Mouse (Mus musculus) neural tube, embryonic 12.5 days (tissue): Measurements from ENCODE around the gene Slc2a3. TPM values are rescaled to one million over a fixed set of nuclear protein-coding genes. Genes with fewer than 3 reads are reported as not detected.

Source experiments
- ATAC-seq: fragments of 200-750 bp; cut with Nextera tagmentation; 2 replicates; pipeline ENCODE4 v1.8.0; 2017; ENCODE audit warnings: low read depth, mild to moderate bottlenecking, moderate TSS enrichment, moderate library complexity; ENCODE audit not compliant: low FRiP score
- H3K27ac ChIP-seq: fragments of 300-500 bp; sonication (generic); 2 replicates; pipeline ENCODE4 v1.5.1; 2016
- H3K27me3 ChIP-seq: fragments of 300-500 bp; sonication (generic); replicated peaks from 2 replicates; pipeline ENCODE4 v1.6.1; 2016; ENCODE audit warnings: mild to moderate bottlenecking
- H3K36me3 ChIP-seq: fragments of 300-500 bp; sonication (generic); 2 replicates; pipeline ENCODE4 v1.6.1; 2016; ENCODE audit warnings: mild to moderate bottlenecking
- H3K4me1 ChIP-seq: fragments of 300-500 bp; sonication (generic); 2 replicates; pipeline ENCODE4 v1.6.1; 2016
- H3K4me2 ChIP-seq: fragments of 300-500 bp; sonication (generic); replicated peaks from 2 replicates; pipeline ENCODE4 v1.6.1; 2016; ENCODE audit warnings: mild to moderate bottlenecking
- H3K4me3 ChIP-seq: fragments of 300-500 bp; sonication (generic); 2 replicates; pipeline ENCODE4 v1.5.1; 2016
- H3K9ac ChIP-seq: fragments of 300-500 bp; sonication (generic); 2 replicates; pipeline ENCODE4 v1.6.1; 2016; ENCODE audit warnings: mild to moderate bottlenecking
- H3K9me3 ChIP-seq: fragments of 300-500 bp; sonication (generic); 2 replicates; pipeline ENCODE4 v1.6.1; 2016; ENCODE audit warnings: mild to moderate bottlenecking
- WGBS: fragments of 180-500 bp; shearing (Covaris S2); methylation state at CpG from one replicate; pipeline ENCODE4 v1.1.7; 2016; 5-methylcytosine and 5-hydroxymethylcytosine counted together
- polyA plus RNA-seq: library from polyadenylated mRNA; unstranded; fragments of >200 nt; fragmentation: Nextera tagmentation; extraction: Ambion mirVana; gene quantifications from 2 replicates; pipeline ENCODE4 v1.2.1, GENCODE M21; 2016

Gene Slc2a3
- polyA plus RNA-seq: 22.6 and 26.1 TPM in 2 replicates

DNA sequence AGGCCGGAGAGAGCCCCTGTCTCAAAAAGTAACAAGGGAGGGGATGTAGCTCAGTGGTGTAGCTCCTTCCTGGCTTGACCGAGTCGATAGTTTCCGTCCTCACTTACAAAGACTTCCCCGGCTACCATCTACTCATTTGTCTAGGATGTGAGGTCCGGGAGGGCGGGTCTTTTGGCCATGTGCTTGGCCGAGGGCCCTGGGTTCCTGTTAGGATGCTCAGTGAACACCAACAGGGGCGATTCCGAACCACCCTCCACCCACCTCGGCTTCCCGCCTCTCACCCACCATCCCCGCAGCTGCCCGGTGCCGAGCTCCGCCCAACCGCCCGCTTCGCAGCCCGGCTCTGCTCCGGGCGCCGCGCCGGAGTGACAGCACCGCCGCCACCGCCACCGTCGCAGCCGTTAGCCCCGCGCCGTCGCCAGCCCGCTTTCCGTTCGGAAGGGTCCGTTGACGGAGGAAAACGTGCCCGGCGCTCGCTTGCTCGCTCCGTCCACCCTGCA is at the start of gene Slc2a3:
Slc2a3 (minus strand) TSS at position 340 of the 500 bp plus-strand sequence.
- Histone ChIP-seq H3K9ac (peak within 1 kb of the TSS; percentile 68), H3K4me3 (peak within 1 kb of the TSS; percentile 51), H3K4me1 (peaks cover 4% of the 10 kb centered on the region; the same call in 1 of the 2 replicates), H3K27me3 (peaks cover 19% of the 10 kb centered on the region), H3K9me3 (no peaks in the 10 kb centered on the region), H3K4me2 (peak within 1 kb of the TSS; percentile 95), H3K27ac (no peak within 1 kb of the TSS), H3K36me3 (no peaks in the 10 kb centered on the region)
- under 1% methylated on average over 46 of the region's 46 CpGs for WGBS
- ATAC-seq: peak; percentile 67

DNA sequence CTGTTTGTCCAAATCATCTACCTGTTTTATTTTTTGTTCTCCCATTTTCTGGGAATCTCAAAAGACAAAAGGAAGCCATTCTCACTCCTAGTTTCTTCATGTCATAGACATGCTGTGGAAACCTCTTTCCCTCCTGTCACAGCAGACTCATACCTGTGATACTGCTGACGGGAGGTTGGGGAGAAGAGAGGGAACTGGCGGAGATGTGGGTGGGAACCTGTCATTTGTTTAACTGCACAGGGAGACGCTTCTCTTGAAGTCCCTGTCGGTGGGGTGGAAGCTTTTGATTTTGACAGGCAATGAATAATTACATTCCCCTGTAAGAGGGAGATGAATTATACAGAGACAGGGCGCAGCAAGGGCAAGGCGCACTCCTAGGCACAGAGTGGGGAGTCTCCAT is 42.3 kb upstream of the Slc2a3 start:
- no peak overlapping the region for H3K4me3 ChIP-seq
- H3K9ac ChIP-seq: no peak overlapping the region
- H3K36me3 ChIP-seq: peaks cover 50% of the 10 kb centered on the region
- 73% methylated on average over 6 of the region's 6 CpGs for WGBS
- no peak overlapping the region for H3K27ac ChIP-seq
- H3K9me3 ChIP-seq: no peaks in the 10 kb centered on the region
- no peaks in the 10 kb centered on the region for H3K27me3 ChIP-seq
- ATAC-seq: no peak
- no peak overlapping the region for H3K4me2 ChIP-seq
- no peaks in the 10 kb centered on the region for H3K4me1 ChIP-seq

DNA sequence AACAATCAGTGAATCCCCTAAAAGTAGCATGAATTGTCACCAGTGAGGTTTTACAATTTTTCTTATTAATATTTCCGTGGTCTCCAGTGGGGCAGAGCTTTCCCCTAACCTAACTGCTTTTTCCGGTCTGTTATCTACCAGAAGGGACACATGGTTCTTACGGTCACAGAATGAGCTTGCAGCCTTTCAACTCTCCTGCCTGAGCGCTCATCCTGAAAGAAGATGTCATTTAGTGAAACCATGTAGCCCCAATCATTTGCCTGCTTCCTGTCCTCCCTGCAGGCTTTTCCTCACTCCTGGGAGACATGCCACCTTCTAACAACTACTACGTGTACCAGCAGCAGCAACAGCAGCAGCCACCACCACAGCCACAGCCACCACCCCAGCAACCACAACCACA is 36.1 kb upstream of the Slc2a3 start:
- no peak overlapping the region for H3K4me2 ChIP-seq
- 87% methylated on average over 5 of the region's 5 CpGs for WGBS

DNA sequence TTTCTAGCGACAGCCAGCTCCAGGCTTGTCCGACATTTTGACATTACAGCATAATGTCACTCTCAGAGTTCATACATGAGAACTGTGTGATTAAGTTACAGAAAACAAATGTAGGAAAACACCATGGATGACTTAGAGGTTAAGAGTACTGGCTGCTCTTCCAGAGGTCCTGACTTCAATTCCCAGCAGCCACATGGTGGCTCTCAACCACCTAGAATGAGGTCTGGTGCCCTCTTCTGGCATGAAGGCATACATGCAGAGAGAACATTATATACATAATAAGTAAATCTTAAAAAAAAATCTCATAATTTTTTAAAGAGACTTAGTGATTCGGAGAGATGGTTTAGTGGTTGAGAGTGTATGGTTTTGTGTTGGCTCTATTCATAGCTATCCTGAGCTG is 35.5 kb upstream of the Slc2a3 start:
- 95% methylated on average over 3 of the region's 3 CpGs for WGBS
- H3K4me2 ChIP-seq: no peak overlapping the region
- ATAC-seq: no peak
- H3K36me3 ChIP-seq: peaks cover 72% of the 10 kb centered on the region
- no peaks in the 10 kb centered on the region for H3K9me3 ChIP-seq
- H3K9ac ChIP-seq: no peak overlapping the region
- no peaks in the 10 kb centered on the region for H3K4me1 ChIP-seq
- no peak overlapping the region for H3K4me3 ChIP-seq
- no peak overlapping the region for H3K27ac ChIP-seq
- no peaks in the 10 kb centered on the region for H3K27me3 ChIP-seq

More for the DNA sequence above, 36.1 kb upstream of the Slc2a3 start:
- Histone ChIP-seq H3K4me1 (no peaks in the 10 kb centered on the region), H3K27ac (no peak overlapping the region), H3K27me3 (no peaks in the 10 kb centered on the region), H3K36me3 (peaks cover 69% of the 10 kb centered on the region), H3K9ac (no peak overlapping the region), H3K4me3 (no peak overlapping the region), H3K9me3 (no peaks in the 10 kb centered on the region)
- no peak for ATAC-seq

DNA sequence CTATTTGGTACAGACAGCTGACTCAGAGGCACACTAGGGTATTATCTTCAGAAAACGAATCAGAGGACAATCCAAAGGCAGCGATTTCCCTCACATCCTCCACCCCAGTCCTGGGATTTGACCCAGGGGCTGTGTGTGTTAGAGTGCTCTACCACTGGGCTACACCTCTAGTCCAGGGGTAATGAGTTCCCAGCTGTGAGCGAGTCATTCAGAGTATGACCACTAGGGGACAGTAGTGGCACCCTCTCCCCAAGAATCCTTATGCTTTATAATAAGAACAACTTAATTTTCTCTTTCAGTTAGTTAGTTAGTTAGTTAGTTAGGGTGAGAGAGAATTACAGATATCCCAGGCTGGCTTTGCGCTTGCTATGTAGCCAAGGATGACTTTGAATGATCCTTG is 32.9 kb upstream of the Slc2a3 start:
- no peak overlapping the region for H3K27ac ChIP-seq
- 72% methylated on average over 4 of the region's 4 CpGs for WGBS
- no peak overlapping the region for H3K4me3 ChIP-seq
- no peak overlapping the region for H3K4me2 ChIP-seq
- no peak overlapping the region for H3K9ac ChIP-seq
- peaks cover 55% of the 10 kb centered on the region for H3K36me3 ChIP-seq
- no peaks in the 10 kb centered on the region for H3K27me3 ChIP-seq
- ATAC-seq: no peak
- H3K4me1 ChIP-seq: no peaks in the 10 kb centered on the region
- H3K9me3 ChIP-seq: no peaks in the 10 kb centered on the region

DNA sequence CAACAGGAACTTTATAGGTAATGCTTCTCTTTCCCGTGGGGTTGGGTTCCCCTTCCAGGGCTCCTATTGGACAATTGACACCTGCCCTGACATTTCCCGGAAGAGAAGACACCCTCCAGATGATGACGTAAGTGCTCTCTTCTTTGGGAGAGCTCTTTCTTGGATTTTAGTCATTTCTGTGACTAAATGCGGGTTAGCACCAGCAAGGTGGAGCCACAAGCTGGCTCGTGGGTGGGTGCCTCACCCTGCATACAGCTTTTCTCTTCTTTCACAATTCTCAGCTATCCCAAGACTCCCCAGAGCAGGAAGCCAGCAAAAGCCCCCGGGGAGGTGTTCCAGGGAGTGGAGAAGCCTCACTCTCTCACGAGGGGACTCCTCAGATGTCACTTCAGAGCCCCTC is 31.4 kb upstream of the Slc2a3 start:
- Histone ChIP-seq H3K9me3 (no peaks in the 10 kb centered on the region), H3K27me3 (no peaks in the 10 kb centered on the region), H3K36me3 (peaks cover 45% of the 10 kb centered on the region), H3K4me1 (no peaks in the 10 kb centered on the region), H3K4me3 (no peak overlapping the region), H3K27ac (no peak overlapping the region), H3K4me2 (no peak overlapping the region), H3K9ac (no peak overlapping the region)
- ATAC-seq: no peak
- WGBS: 83% methylated on average over 7 of the region's 7 CpGs

DNA sequence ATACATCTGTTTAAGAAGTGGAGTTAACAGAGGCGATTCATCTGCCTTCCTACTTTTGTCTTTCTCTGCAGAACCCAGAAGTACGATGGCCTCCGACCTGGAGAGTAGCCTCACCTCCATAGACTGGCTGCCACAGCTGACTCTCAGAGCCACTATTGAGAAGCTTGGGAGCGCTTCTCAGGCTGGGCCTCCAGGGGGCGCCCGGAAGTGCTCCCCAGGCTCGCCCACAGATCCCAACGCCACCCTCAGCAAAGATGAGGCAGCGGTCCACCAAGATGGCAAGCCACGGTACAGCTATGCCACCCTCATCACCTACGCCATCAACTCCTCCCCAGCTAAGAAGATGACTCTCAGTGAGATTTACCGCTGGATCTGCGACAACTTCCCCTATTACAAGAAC is 26.6 kb upstream of the Slc2a3 start:
- WGBS: 44% methylated on average over 13 of the region's 13 CpGs
- no peak overlapping the region for H3K4me3 ChIP-seq
- no peak overlapping the region for H3K27ac ChIP-seq
- H3K27me3 ChIP-seq: no peaks in the 10 kb centered on the region
- H3K9me3 ChIP-seq: no peaks in the 10 kb centered on the region
- no peak for ATAC-seq
- H3K4me2 ChIP-seq: no peak overlapping the region
- H3K4me1 ChIP-seq: peaks cover 12% of the 10 kb centered on the region
- peaks cover 17% of the 10 kb centered on the region; the same call in 1 of the 2 replicates for H3K36me3 ChIP-seq
- H3K9ac ChIP-seq: no peak overlapping the region

DNA sequence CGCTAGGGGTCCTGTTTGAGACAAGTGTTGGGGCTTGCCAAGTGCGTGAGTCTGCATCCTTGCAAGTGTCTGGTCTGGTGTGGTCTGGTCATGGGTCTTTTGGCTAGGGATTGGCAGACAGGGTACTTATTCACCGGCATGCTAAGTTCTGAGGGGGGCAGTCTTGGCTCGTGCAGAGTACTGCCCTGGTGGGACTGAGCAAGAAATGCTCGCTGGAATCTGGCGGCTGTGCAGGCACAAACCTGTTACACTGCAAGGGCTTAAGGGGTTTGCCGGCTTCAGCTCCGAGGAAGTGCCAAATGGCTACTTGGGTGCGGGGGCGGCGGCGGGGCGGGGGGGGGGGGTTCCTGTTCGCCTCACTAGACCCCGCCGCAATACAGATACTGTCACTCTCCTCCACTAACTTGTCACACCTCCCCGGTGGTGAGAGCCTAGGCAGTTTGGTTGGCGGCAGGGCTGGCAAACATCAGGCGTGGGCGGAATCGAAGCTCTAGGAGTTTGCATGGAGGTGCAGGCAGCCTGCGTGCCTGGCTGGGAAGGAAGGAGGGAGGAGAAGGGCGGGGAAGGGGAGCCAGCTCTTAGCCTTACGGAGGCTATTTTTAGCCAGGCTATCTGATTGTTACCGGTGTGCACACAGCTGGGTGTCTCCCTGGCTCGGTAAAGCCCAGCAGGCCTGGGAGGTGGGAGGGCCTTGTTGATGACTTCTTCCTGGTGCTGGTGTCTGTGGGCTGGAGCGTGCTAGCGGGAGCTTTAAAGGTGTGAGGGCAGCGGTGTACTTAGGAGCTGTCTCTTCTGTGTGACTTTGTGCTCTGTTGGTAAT is 24.7 kb upstream of the Slc2a3 start:
- 7% methylated on average over 24 of the region's 29 CpGs for WGBS
- H3K4me2 ChIP-seq: peak overlapping the region; percentile 67
- H3K27me3 ChIP-seq: no peaks in the 10 kb centered on the region
- H3K9ac ChIP-seq: peak overlapping the region; percentile 48
- H3K9me3 ChIP-seq: no peaks in the 10 kb centered on the region
- H3K4me3 ChIP-seq: peak overlapping the region; percentile 25
- peak; percentile 27; the same call in 1 of the 2 replicates for ATAC-seq
- H3K36me3 ChIP-seq: peaks cover 7% of the 10 kb centered on the region; the same call in 1 of the 2 replicates
- peaks cover 25% of the 10 kb centered on the region for H3K4me1 ChIP-seq
- H3K27ac ChIP-seq: no peak overlapping the region

DNA sequence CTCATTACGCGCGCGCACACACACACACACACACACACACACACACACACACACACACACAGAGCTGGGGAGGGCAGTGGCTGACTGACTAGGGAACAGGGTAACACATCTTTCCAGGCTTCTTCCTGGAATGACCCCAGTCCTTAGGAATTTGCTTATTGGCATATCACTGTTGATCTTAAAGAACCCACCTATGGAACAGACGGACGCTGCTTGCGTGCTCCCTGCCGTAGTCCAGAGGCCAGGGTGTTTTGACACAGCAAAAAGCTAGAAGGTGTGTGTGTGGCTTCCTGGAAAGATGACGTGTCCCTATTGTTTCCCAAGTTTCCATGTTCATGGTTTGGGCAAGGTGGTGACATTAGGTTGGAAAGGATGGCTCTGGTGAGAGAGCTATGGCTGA is 23.7 kb upstream of the Slc2a3 start:
- H3K4me1 ChIP-seq: peaks cover 33% of the 10 kb centered on the region
- H3K9me3 ChIP-seq: no peaks in the 10 kb centered on the region
- ATAC-seq: no peak
- peaks cover 7% of the 10 kb centered on the region; the same call in 1 of the 2 replicates for H3K36me3 ChIP-seq
- 94% methylated on average over 9 of the region's 9 CpGs for WGBS
- 0 out of 2 replicates have a peak, but pooled peaks cover 2% of the 10 kb centered on the region for H3K27me3 ChIP-seq
- no peak overlapping the region for H3K4me2 ChIP-seq
- no peak overlapping the region for H3K4me3 ChIP-seq
- no peak overlapping the region for H3K27ac ChIP-seq
- no peak overlapping the region for H3K9ac ChIP-seq

DNA sequence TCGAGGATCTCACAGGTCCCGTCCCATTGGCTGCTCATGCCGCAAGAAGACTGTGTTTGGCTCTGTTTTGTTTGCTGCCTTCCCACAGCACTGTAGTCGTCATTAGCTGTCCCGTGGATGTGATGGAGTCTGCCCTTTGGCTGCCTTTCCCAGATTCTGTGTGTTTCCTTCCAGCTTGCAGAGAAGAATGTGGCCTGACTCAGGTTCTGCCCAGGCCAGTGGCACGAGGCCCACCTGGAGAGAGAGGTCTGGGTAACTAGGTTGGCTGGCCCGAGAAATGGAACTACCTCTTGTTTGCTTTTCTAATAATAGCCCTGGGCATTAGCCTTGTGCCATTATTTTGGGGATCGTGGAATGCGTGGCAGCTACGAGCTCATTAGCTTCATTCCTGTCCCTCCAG is 22.6 kb upstream of the Slc2a3 start:
- no peak overlapping the region for H3K4me3 ChIP-seq
- ATAC-seq: no peak
- H3K4me2 ChIP-seq: no peak overlapping the region
- no peak overlapping the region for H3K27ac ChIP-seq
- H3K36me3 ChIP-seq: no peaks in the 10 kb centered on the region
- no peak overlapping the region for H3K9ac ChIP-seq
- 76% methylated on average over 10 of the region's 10 CpGs for WGBS
- H3K4me1 ChIP-seq: peaks cover 33% of the 10 kb centered on the region
- H3K9me3 ChIP-seq: no peaks in the 10 kb centered on the region
- H3K27me3 ChIP-seq: 0 out of 2 replicates have a peak, but pooled peaks cover 2% of the 10 kb centered on the region

DNA sequence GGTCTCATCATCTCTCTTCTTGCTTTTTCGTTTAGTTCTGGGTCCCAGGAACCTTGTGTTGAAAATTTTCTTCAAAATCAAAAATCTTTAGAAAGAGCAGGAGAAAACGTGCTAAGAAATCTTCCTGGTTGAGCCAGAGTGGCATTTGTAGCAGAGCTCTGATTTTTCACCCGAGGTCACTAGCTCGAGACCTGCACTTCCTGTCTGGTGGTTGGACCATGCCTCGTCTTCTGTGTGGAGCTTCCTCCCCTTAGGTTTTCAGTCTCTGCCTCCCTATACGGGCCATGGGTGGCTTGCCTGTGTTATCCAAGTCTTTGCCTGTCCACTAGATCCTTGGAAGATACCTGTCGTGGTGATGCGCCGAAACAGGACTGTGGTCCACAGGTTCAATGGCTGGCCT is 20.4 kb upstream of the Slc2a3 start:
- no peaks in the 10 kb centered on the region for H3K36me3 ChIP-seq
- H3K4me2 ChIP-seq: peak overlapping the region; percentile 91
- no peak overlapping the region for H3K9ac ChIP-seq
- H3K9me3 ChIP-seq: no peaks in the 10 kb centered on the region
- WGBS: 81% methylated on average over 9 of the region's 9 CpGs
- H3K27ac ChIP-seq: no peak overlapping the region
- peaks cover 33% of the 10 kb centered on the region for H3K4me1 ChIP-seq
- no peak for ATAC-seq
- H3K4me3 ChIP-seq: no peak overlapping the region
- H3K27me3 ChIP-seq: 0 out of 2 replicates have a peak, but pooled peaks cover 2% of the 10 kb centered on the region

DNA sequence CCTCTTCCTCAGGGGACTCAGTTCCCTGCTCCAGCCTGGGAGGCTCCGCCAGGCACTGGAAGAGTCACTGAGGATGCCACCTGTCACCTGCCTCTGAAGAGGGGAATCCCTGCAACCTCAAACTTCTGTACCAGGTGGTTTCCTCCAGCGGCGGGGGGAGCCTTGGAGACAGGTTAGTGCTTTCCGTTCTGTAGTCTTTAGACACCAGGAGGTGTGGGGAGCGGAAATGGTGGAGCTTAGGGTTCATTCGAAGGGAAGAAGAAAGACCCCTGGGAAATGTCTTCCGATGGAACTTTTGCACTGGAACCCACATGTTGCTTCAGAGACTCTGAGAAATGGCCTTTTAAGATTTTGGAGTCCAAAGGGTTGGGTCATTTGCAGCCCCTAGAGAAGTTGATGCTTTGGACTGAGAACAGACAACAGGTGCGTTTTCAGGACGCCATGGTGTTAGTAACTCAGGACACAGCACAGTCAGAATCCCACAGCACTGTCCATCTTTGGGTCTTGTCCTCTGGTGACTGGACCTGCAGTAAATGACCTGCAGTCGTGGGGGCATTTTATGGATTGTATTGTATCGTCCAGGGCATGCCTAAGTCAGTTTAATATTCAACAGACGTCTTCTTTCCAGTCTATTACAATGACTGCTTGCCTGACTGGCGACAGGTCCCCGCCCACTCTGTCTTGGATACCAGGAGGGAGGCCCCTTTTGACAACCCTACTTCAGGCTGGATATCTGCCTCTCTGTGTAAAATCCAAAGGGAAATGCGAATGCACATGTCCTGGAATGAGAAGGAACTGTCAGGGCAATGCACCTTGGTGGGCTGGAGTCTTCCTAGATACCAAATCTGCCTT is 19.6 kb upstream of the Slc2a3 start:
- ATAC-seq: peak; percentile 49
- Histone ChIP-seq H3K4me1 (peaks cover 26% of the 10 kb centered on the region), H3K9me3 (no peaks in the 10 kb centered on the region), H3K4me3 (peak overlapping the region; percentile 84), H3K36me3 (no peaks in the 10 kb centered on the region), H3K27ac (no peak overlapping the region), H3K27me3 (0 out of 2 replicates have a peak, but pooled peaks cover 2% of the 10 kb centered on the region), H3K9ac (peak overlapping the region; percentile 93; the same call in 1 of the 2 replicates), H3K4me2 (peak overlapping the region; percentile 91)
- WGBS: 24% methylated on average over 15 of the region's 15 CpGs
